Mouse (Mus musculus) erythroblast, embryonic 14.5 days (primary cell): ENCODE measurements around the gene Tapbp.

ENCODE experiments used
- GATA1 ChIP-seq: IDR thresholded peaks from 2 replicates; pipeline ENCODE4 v1.6.1; 2012; ENCODE audit warnings: low read length, inconsistent platforms, mixed read lengths
- TAL1 ChIP-seq: IDR thresholded peaks from 3 replicates; pipeline ENCODE4 v1.6.1; 2012; ENCODE audit warnings: low read length, inconsistent platforms, mixed read lengths

GRCm38 (mm10) chr17:33919351-33920281, 3.9 kb downstream of the Tapbp start:
- TF ChIP-seq TAL1 (no peak), GATA1 (no peak)
